ENCODE assay signal across 9 mouse cellular contexts in genomic region chr5:136467360-136467999, GRCm38 (mm10).
A peak's percentile ranks its signal among the peaks of the same experiment; 100 is the strongest.
DNase-seq lines count a peak whose midpoint lies in the region; ATAC-seq and TF ChIP-seq lines count a peak whose summit lies in the region.
"Had no signal": no experiment of that assay in that cellular context is flagged by ENCODE, and none has a peak within 500 bp of the region (broad histone marks: within the 10 kb centered on the region; RNA-seq: fewer than 3 reads in every experiment).

No protein-coding gene starts in this region.

- TF ChIP-seq CTCF in kidney, postnatal 0 days (IDR thresholded peaks at IDR 0.05; ENCODE audit: low read depth): peak; percentile 49

- H3K36me3 ChIP-seq in forebrain, embryonic 10.5 days (replicated peaks): peaks cover 24% of the 10 kb centered on the region
- no peaks in the 10 kb centered on the region for H3K36me3 ChIP-seq in kidney, postnatal 0 days (ENCODE audit: insufficient read depth, low read length)
- H3K36me3 ChIP-seq: G1E had no signal

- H3K4me2 ChIP-seq in kidney, postnatal 0 days (ENCODE audit: low read length): no peak overlapping the region

- WGBS in forebrain, embryonic 10.5 days: 25% methylated on average over 7 of the region's 8 CpGs
- WGBS in kidney, postnatal 0 days: 16% methylated on average over 6 of the region's 8 CpGs

- no peaks in the 10 kb centered on the region for H3K9me3 ChIP-seq in forebrain, embryonic 10.5 days
- H3K9me3 ChIP-seq in kidney, postnatal 0 days (replicated peaks; ENCODE audit: low read length): no peaks in the 10 kb centered on the region
- H3K9me3 ChIP-seq: G1E had no signal

- H3K9ac ChIP-seq in kidney, postnatal 0 days (ENCODE audit: low read depth, low read length): no peak overlapping the region

- H3K4me1 ChIP-seq in forebrain, embryonic 10.5 days: peaks cover 72% of the 10 kb centered on the region
- H3K4me1 ChIP-seq in kidney, postnatal 0 days (replicated peaks; ENCODE audit: insufficient read depth, low read length): peaks cover 64% of the 10 kb centered on the region

- H3K27ac ChIP-seq in forebrain, embryonic 10.5 days: peak overlapping the region; percentile 58
- peak overlapping the region; percentile 61 for H3K27ac ChIP-seq in kidney, postnatal 0 days

- H3K27me3 ChIP-seq in forebrain, embryonic 10.5 days (ENCODE audit: poor library complexity, severe bottlenecking): no peaks in the 10 kb centered on the region
- no peaks in the 10 kb centered on the region for H3K27me3 ChIP-seq in kidney, postnatal 0 days (ENCODE audit: insufficient read depth, low read length)

- intact Hi-C loops in heart, postnatal 10 days (cut with DNase I): loop anchor here (2.0 kb wide), 1 partner anchor 99 kb away; the partner anchor contains the start of gene Cux1

- H3K4me3 ChIP-seq in forebrain, embryonic 10.5 days: peak overlapping the region; percentile 2; the same call in 1 of the 2 replicates
- no peak overlapping the region for H3K4me3 ChIP-seq in kidney, postnatal 0 days (replicated peaks; ENCODE audit: low read depth, low read length)

- peak; percentile 81 for ATAC-seq in kidney, postnatal 0 days (replicated peaks; ENCODE audit: low FRiP score, low read depth)
- peak; percentile 52 for ATAC-seq in megakaryocyte-erythroid progenitor cell, adult 5-6 weeks (replicated peaks; ENCODE audit: low FRiP score, low TSS enrichment, poor library complexity, severe bottlenecking)

- DNase-seq in thymus, postnatal 14 days: peak; percentile 49
- no peak for DNase-seq in thymus, postnatal 25 days
- DNase-seq in forebrain, embryonic 10.5 days (ENCODE audit: extremely low spot score, low spot score): peak; percentile 72
- peak; percentile 86 for DNase-seq in heart, postnatal 10 days
- DNase-seq in kidney, postnatal 0 days (ENCODE audit: low spot score): peak; percentile 91
- DNase-seq in testis, postnatal 10 days (ENCODE audit: low spot score): peak; percentile 56
- no peak for DNase-seq in spleen, postnatal 4 days (ENCODE audit: low spot score in 2 of 2)

Comparison
In these comparisons a context has a peak if more than half of its experiments do, and no peak if none do; other contexts are left out.
1. DNase-seq: peak in thymus, postnatal 14 days (single experiment), forebrain, embryonic 10.5 days (single experiment), heart, postnatal 10 days (2 of 2), kidney, postnatal 0 days (single experiment) and testis, postnatal 10 days (single experiment); none in thymus, postnatal 25 days (single experiment) and spleen, postnatal 4 days (0 of 2).